Mouse (Mus musculus): Measurements from ENCODE around the gene Stt3b.

Stt3b gene

GRCm38 (mm10) chr9:115271556-115271955 is 38.7 kb downstream of the Stt3b start:
- no peak for DNase-seq (ENCODE audit: low read depth, low spot score)

DNA sequence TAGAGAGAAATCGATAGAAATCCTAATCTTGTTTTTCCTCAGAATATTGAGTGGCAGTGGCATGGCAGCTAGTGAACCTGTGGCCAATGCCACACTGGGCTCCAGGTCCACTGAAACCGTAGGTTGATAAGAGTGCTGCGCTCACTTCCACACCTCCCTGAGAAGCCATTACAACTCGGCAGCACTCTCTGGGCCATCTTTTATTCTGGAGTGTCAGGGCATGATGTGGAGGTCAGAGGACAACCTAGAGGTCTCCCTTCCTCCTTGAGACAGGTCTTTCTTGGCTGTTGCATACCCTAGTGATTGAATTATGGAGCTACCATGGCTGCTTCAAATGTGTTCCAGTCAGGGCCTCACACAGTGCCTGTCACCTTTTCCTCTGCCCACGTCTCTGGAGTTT is 48.3 kb downstream of the Stt3b start:
- DNase-seq (ENCODE audit: low read depth, low spot score) = no peak

- peak; percentile 8 for DNase-seq (ENCODE audit: low read depth, low spot score)
Measured at GRCm38 (mm10) chr9:115261456-115261855, 48.8 kb downstream of the Stt3b start.

- no peak for DNase-seq (ENCODE audit: low read depth, low spot score)
Measured at GRCm38 (mm10) chr9:115260464-115260863, 49.8 kb downstream of the Stt3b start.

GRCm38 (mm10) chr9:115259866-115260265 is 50.4 kb downstream of the Stt3b start:
- DNase-seq (ENCODE audit: low read depth, low spot score) = no peak

- DNase-seq (ENCODE audit: low read depth, low spot score) = no peak
Measured at GRCm38 (mm10) chr9:115257733-115258286, 52.4 kb downstream of the Stt3b start.

DNA sequence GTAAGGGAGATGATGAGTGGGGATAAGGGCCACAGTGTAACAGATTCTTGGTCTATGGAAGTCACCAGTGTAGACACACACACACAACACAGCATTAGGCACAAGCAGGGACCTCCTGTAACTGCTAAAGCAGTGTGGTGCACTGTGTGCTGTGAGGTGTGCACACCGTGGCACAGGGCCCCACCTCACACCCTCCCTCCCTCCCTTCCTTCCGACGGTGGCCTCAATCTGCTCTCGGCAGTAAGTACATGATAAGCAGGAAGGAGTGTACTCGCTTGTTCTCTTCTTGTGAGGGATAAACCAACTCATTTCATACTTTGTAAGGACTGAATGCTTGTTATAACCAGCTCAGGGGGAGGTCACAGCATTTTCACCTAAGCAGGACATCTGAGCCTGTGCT is 61.1 kb downstream of the Stt3b start:
- no peak for DNase-seq (ENCODE audit: low read depth, low spot score)

- DNase-seq (ENCODE audit: low read depth, low spot score) = no peak
Measured at GRCm38 (mm10) chr9:115245092-115245491, 65.1 kb downstream of the Stt3b start.

GRCm38 (mm10) chr9:115243630-115244029 is 66.6 kb downstream of the Stt3b start:
- DNase-seq (ENCODE audit: low read depth, low spot score) = no peak

GRCm38 (mm10) chr9:115239861-115240260 is 70.4 kb downstream of the Stt3b start:
- no peak for DNase-seq (ENCODE audit: low read depth, low spot score)

DNA sequence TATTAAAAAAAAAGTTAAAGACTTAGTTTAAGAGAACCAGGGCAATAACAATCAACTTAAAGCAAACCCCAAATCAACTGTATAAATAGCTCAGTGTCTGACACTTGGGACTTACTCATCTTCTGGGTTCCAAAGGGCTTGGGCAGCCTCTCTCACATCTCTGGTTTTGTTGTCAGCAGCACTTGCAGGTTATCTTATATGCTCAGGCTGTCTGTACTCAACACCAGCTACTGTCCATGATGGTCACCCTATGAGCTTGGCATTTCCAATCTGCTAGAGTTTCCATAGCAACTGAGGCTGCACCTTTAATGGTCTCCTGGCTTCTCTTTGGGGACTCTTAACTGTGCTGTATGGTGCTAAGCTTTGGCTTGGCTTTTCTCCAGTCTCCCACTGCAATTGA is 72.3 kb downstream of the Stt3b start:
- no peak for DNase-seq (ENCODE audit: low read depth, low spot score)

GRCm38 (mm10) chr9:115236352-115236841 is 73.8 kb downstream of the Stt3b start:
- no peak for DNase-seq (ENCODE audit: low read depth, low spot score)

DNA sequence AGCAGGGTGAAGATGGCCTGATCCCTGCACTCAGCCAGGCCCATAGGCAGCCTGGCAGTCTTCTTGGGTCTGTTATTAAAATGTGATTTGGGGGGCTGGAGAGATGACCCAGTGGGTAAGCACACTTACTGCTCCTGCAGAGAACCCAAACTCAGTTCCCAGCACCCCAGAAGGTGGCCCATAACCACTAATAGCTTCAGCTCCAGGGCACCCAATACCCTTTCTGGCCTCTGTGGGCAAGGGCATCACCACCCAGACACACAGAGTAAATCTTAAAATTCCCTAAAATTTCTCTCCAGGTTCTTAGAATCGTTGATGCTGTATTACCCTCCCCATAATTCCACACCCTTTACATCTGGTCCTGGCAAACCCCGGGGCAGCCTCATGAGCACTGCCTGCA is 75.7 kb downstream of the Stt3b start:
- DNase-seq (ENCODE audit: low read depth, low spot score) = no peak

GRCm38 (mm10) chr9:115233721-115234120 is 76.5 kb downstream of the Stt3b start:
- DNase-seq (ENCODE audit: low read depth, low spot score) = no peak

GRCm38 (mm10) chr9:115231476-115231875 is 78.7 kb downstream of the Stt3b start:
- no peak for DNase-seq (ENCODE audit: low read depth, low spot score)

GRCm38 (mm10) chr9:115230141-115230540 is 80.1 kb downstream of the Stt3b start:
- no peak for DNase-seq (ENCODE audit: low read depth, low spot score)

DNA sequence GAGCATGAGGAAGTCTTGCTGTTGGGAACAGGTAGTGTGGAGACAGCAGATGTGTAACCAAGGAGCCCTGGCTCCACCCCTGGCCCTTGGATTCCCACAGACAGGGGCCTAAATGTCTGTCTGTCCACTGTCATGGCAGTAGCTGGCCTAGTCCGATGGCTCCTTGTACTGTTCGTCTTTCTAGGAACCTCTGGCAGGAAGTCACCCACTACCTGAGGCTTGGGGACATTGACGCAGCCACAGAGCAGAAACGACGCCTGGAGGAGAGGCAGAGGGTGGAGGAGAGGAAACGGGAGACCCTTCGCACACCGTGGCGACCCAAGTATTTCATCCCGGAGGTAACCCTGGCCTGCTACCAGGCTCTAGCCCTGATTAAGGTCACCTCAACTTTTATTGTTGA is 80.5 kb downstream of the Stt3b start:
- DNase-seq (ENCODE audit: low read depth, low spot score) = no peak

GRCm38 (mm10) chr9:115229145-115229544 is 81.1 kb downstream of the Stt3b start:
- DNase-seq (ENCODE audit: low read depth, low spot score) = no peak

GRCm38 (mm10) chr9:115224744-115225354 is 85.4 kb downstream of the Stt3b start:
- DNase-seq (ENCODE audit: low read depth, low spot score) = no peak

DNA sequence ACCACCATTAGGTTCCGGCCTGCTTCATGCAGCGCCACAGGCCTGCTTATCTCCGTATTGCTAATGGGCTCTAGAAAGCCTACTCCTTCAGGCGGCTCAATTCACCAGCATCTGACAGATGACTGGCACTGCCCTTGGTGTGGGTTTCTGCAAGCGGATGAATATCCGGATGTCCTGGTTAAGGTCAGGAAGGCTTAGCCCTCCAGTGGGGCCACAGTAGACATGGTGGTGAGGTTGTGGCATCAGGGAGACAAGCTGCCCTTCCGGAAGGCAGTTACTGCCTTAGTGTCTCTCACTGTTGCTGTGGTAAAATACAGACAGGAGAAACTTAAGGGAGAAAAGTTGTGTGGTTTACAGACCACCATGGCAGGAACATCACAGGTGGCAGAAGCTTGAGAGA is 89.0 kb downstream of the Stt3b start:
- no peak for DNase-seq (ENCODE audit: low read depth, low spot score)

GRCm38 (mm10) chr9:115220466-115220865 is 89.8 kb downstream of the Stt3b start:
- no peak for DNase-seq (ENCODE audit: low read depth, low spot score)

GRCm38 (mm10) chr9:115217984-115218383 is 92.2 kb downstream of the Stt3b start:
- DNase-seq (ENCODE audit: low read depth, low spot score) = no peak

GRCm38 (mm10) chr9:115215830-115216701 is 94.2 kb downstream of the Stt3b start:
- no peak for DNase-seq (ENCODE audit: low read depth, low spot score)

Measured in brain, embryonic 18.5 days (tissue).